Mouse (Mus musculus) right cerebral cortex, adult 18-20 months (tissue): ENCODE results near the gene Pigr.

ENCODE experiments used
- DNase-seq: peaks from one replicate; pipeline ENCODE4 v3.0.0; 2022; ENCODE audit warnings: mixed read lengths

Gene Pigr

GRCm38 (mm10) chr1:130879927-130880326, 53.4 kb downstream of the Pigr start:
- no peak for DNase-seq

GRCm38 (mm10) chr1:130883146-130883545, 56.7 kb downstream of the Pigr start:
- DNase-seq, result no peak

- no peak for DNase-seq
These were observed 60.9 kb downstream of the Pigr start, which contains the start of gene Il24 for GRCm38 (mm10) chr1:130887354-130887753. TSS of gene Il24 (minus strand) at chr1:130887454.

- DNase-seq, result no peak
These were observed 66.0 kb downstream of the Pigr start for GRCm38 (mm10) chr1:130892446-130892845.

- DNase-seq, result no peak
These were observed 67.0 kb downstream of the Pigr start for GRCm38 (mm10) chr1:130893329-130894040.

GRCm38 (mm10) chr1:130894468-130894867, 68.0 kb downstream of the Pigr start:
- DNase-seq, result no peak
